Mouse (Mus musculus) subcutaneous adipose tissue, adult 2 months (tissue): ENCODE results near the gene Zbtb12. TPM values are rescaled to one million over a fixed set of nuclear protein-coding genes. Genes with fewer than 3 reads are reported as not detected.

Experiments
- polyA plus RNA-seq: library from polyadenylated mRNA; depleted of rRNA; stranded (reverse); fragments of >200 nt; gene quantifications from 2 replicates; pipeline ENCODE4 v1.2.3, GENCODE M21; 2012; ENCODE audit warnings: low replicate concordance; rRNA removed

The Zbtb12 gene
- polyA plus RNA-seq = 7.5 and 24.8 TPM in 2 replicates

DNA sequence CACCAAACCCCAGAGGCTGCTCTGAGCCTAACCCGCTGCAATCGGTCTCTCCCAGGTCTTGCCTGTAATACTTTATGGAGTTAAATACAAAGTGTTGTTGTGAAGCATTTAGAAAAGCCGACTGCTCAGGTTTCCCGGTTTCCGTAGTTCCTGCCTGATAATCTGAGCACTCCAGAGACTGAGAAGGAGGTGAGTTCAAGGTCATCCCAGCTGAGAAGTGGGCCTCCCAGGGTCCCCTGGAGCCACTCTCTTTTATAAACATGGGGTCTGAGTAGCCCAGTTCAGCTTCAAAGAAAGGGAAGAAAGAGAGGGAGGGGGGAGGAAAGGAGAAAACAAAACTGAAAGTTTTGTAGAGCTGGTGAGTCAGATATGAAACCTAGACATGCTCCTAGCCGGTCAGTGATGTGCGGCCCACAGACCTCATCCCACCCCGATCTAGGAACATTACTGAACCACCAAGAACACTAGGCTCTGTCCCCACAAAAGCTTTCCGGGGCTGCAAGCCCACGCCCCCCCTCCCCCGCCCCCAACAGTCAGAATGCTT, at the start of gene Zbtb12:
TSS of gene Zbtb12 (plus strand) at position 148 of the 544 bp plus-strand sequence.

DNA sequence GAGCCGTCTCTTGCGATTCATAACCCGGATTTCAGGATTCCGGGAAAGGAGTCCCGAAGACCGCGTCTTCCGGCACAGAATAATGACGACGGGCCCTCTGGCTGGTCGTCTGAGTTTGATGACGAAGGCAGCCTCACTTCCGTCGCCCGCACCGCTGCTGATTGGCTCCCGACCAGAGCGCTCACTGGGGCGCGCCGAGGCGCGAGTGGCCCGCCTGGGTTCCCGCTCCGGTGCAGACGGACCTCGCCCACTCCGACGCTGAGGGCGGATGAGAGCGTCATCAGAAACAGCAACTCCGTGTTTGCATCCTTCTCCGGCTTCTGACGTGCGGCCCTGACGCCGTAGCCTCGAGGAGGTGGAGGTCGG, 42.4 kb upstream of the Zbtb12 start, which contains the start of the genes Stk19 and Dxo:
TSS of gene Stk19 (minus strand) at position 90 of the 366 bp plus-strand sequence.
TSS of gene Dxo (plus strand) at position 164 of the 366 bp plus-strand sequence.

GRCm38 (mm10) chr17:34849722-34850516, 29.4 kb upstream of the Zbtb12 start, which contains the start of the genes Skiv2l and Nelfe:
Gene Skiv2l (minus strand): TSS chr17:34850210.
Gene Nelfe (plus strand): TSS chr17:34850391.

DNA sequence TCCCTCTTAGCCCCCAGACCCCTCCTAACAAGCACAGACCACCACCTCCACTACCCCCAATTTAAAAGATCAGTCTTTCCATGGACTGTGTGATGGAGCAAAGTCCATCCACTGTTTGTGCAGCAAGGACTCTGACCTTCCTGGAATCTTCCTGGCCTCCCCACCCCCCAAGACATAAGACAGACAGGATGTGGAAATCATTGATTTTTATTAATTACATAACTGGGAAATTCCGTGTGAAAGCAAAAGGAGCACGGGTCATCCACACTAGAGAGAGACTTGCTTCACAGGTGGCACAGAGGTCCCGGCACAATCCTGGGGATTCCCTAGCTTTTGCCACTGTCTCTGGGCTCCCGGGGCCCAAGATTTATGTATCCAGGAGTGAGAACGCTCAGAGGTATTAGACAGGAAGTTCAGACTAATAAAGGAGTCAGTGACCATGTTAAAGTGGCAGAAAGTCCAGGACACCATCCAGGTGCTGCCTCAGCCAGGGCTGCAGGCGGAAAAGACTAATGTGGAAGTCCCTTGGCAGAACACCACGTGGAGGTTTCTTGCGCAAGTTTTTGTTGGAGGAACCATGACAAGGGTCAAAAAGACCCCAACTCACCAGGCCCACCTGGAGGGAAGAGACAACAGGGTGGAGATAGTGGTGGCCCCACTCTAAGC, 16.7 kb upstream of the Zbtb12 start, which contains the start of gene Cfb:
TSS of gene Cfb (minus strand) at position 103 of the 666 bp plus-strand sequence.

GRCm38 (mm10) chr17:34881683-34882310, 2.5 kb downstream of the Zbtb12 start, which contains the start of gene Gm20547:
Gene Gm20547 (minus strand): TSS chr17:34882042.

DNA sequence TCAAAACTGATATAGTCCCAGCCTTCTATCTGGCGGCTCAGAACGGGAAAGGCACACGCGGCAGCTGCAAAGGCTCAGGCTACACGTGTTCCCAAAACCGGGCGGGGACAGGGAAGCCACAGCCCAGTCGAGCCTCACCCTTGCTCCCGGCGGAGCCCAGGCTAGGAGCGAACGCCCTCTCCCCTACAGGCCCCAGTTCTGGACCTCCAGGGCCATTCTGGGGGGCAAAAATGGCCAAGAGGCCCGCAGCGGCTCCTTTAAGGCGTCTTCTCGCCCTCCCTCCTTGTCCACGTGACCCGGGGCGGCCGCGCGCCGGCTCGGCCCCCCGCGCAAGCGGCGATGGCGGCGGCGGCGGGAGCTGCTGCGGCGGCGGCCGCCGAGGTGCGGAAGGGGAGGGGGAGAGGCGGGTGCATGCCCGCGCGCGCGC, 18.9 kb downstream of the Zbtb12 start, which contains the start of the genes C2 and Ehmt2:
TSS of gene C2 (minus strand) at position 106 of the 427 bp plus-strand sequence.
TSS of gene Ehmt2 (plus strand) at position 310 of the 427 bp plus-strand sequence.

DNA sequence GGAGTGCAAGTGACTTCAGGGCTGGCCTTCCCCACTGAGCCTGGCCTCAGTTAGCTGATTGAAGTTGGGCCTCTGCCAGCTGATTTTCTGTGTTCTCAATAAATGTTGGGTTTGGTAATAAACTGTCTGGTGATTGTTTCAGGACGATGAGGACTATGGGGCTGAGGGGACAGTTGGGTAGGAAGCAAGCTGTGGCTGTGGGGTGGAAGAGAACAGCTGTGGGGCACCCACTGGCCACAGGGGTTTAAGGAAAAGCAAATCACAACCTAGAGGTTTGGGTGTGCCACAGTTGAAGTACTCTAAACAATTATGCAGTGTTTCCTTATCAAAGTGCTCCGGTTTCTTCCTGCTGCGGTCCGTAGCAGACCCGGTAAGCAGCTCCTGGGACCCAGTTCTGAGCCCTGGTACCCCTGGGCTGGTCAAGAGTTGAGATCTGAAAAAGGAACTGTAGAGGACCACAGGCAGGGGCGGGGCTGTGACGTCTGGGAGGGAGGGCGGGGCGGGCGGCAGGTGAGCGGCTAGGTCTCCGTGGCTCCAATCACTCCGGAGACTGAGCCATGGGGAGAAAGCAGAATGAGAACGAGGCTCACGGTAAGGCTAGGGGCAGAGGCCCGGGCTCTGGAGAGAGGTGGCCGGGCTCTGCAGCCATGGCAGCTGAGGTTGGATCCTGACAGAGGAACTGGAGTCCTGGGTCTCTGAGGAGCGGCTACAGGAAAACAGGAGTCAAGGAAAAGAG, 34.8 kb downstream of the Zbtb12 start, which contains the start of gene Slc44a4:
TSS of gene Slc44a4 (plus strand) at position 537 of the 736 bp plus-strand sequence.

DNA sequence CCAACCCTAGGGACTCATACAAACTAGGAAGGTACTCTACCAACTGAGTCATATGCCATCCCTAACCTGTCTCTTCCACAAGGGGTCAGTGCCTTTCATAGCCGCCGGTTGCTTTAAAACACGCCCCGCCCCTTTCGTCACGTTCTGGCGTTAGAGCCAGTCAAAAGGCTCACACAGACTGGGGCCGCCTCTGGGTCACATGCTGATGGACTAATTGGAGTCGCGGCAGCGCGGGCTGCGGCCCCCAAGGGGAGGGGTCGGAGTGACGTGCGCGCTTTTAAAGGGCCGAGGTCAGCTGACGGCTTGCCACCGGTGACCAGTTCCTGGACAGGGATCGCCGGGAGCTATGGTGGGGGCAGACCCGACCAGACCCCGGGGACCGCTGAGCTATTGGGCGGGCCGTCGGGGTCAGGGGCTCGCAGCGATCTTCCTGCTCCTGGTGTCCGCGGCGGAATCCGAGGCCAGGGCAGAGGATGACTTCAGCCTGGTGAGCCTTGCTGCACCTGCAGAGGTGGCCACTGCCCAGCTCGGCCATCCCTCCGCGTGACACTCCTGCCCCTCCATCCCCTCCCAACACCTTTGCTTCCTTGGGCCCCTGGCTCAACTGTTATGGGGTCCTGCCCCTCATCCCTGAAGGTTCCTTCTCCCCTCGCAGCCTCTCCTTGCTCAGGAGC, 51.9 kb downstream of the Zbtb12 start, which contains the start of gene Neu1:
TSS of gene Neu1 (plus strand) at position 193 of the 674 bp plus-strand sequence.

Other genes starting within 250 kb of the Zbtb12 start
- gene Prrt1, start 249.9 kb upstream of the Zbtb12 start, polyA plus RNA-seq = 3.7 and 6.6 TPM in 2 replicates
- gene Fkbpl, start 234.7 kb upstream of the Zbtb12 start, polyA plus RNA-seq = 6.4 and 7.2 TPM in 2 replicates
- 65.5 and 103 TPM in 2 replicates for gene Atf6b, start 232.3 kb upstream of the Zbtb12 start, polyA plus RNA-seq
- 90.8 and 117 TPM in 2 replicates for gene Tnxb, start 208.9 kb upstream of the Zbtb12 start, polyA plus RNA-seq
- gene C4b, start 135.6 kb upstream of the Zbtb12 start, polyA plus RNA-seq = 136 and 385 TPM in 2 replicates
- gene Cyp21a1, start 74.9 kb upstream of the Zbtb12 start, polyA plus RNA-seq = 0.26 and 1.6 TPM in 2 replicates
- 37.5 and 44.6 TPM in 2 replicates for gene Stk19, start 42.5 kb upstream of the Zbtb12 start, polyA plus RNA-seq
- gene Dxo, start 42.5 kb upstream of the Zbtb12 start, polyA plus RNA-seq = 65.8 and 69.5 TPM in 2 replicates
- 92.6 and 103 TPM in 2 replicates for gene Skiv2l, start 29.3 kb upstream of the Zbtb12 start, polyA plus RNA-seq
- 26.6 and 41.9 TPM in 2 replicates for gene Nelfe, start 29.1 kb upstream of the Zbtb12 start, polyA plus RNA-seq
- gene Cfb, start 17.0 kb upstream of the Zbtb12 start, polyA plus RNA-seq = 75.6 and 198 TPM in 2 replicates
- not detected in 2 replicates for gene Gm20547, start 2.6 kb downstream of the Zbtb12 start, polyA plus RNA-seq
- gene C2, start 18.8 kb downstream of the Zbtb12 start, polyA plus RNA-seq = 69.3 and 73.7 TPM in 2 replicates
- gene Ehmt2, start 19.0 kb downstream of the Zbtb12 start, polyA plus RNA-seq = 185 and 311 TPM in 2 replicates
- 0.10 and 12.1 TPM in 2 replicates for gene Slc44a4, start 35.0 kb downstream of the Zbtb12 start, polyA plus RNA-seq
- gene Neu1, start 51.8 kb downstream of the Zbtb12 start, polyA plus RNA-seq = 41.5 and 44.0 TPM in 2 replicates
- gene Hspa1b, start 79.8 kb downstream of the Zbtb12 start, polyA plus RNA-seq = 15.3 and 47.3 TPM in 2 replicates
- gene Gm20481, start 90.4 kb downstream of the Zbtb12 start, polyA plus RNA-seq = not detected in 2 replicates
- 8.7 and 27.0 TPM in 2 replicates for gene Hspa1a, start 92.7 kb downstream of the Zbtb12 start, polyA plus RNA-seq
- gene Hspa1l, start 93.2 kb downstream of the Zbtb12 start, polyA plus RNA-seq = 0.46 and 0.59 TPM in 2 replicates
- 69.2 and 79.0 TPM in 2 replicates for gene Lsm2, start 102.4 kb downstream of the Zbtb12 start, polyA plus RNA-seq
- 61.9 and 207 TPM in 2 replicates for gene Vars, start 121.5 kb downstream of the Zbtb12 start, polyA plus RNA-seq
- gene Vwa7, start 137.1 kb downstream of the Zbtb12 start, polyA plus RNA-seq = 0.39 and 0.62 TPM in 2 replicates
- 0.54 and 1.7 TPM in 2 replicates for gene Sapcd1, start 148.5 kb downstream of the Zbtb12 start, polyA plus RNA-seq
- 1.8 TPM in 2 replicates for gene Msh5, start 167.3 kb downstream of the Zbtb12 start, polyA plus RNA-seq
- 87.4 and 180 TPM in 2 replicates for gene Clic1, start 170.5 kb downstream of the Zbtb12 start, polyA plus RNA-seq
- 59.2 and 121 TPM in 2 replicates for gene Ddah2, start 179.6 kb downstream of the Zbtb12 start, polyA plus RNA-seq
- gene Ly6g6c, start 185.9 kb downstream of the Zbtb12 start, polyA plus RNA-seq = 0.17 TPM in 1 of 2 replicates, not detected in the other
- gene Mpig6b, start 186.7 kb downstream of the Zbtb12 start, polyA plus RNA-seq = 0.09 and 0.21 TPM in 2 replicates
- gene Ly6g6e, start 197.4 kb downstream of the Zbtb12 start, polyA plus RNA-seq = 0.24 and 4.5 TPM in 2 replicates
- 2.3 and 5.4 TPM in 2 replicates for gene Ly6g6d, start 198.6 kb downstream of the Zbtb12 start, polyA plus RNA-seq
- gene Ly6g6f, start 206.1 kb downstream of the Zbtb12 start, polyA plus RNA-seq = not detected in 2 replicates
- 206 and 214 TPM in 2 replicates for gene Abhd16a, start 209.8 kb downstream of the Zbtb12 start, polyA plus RNA-seq
- 3.1 TPM in 1 of 2 replicates, not detected in the other for gene Ly6g5c, start 228.8 kb downstream of the Zbtb12 start, polyA plus RNA-seq
- 1.9 and 3.2 TPM in 2 replicates for gene Ly6g5b, start 235.9 kb downstream of the Zbtb12 start, polyA plus RNA-seq
- gene Gpank1, start 242.0 kb downstream of the Zbtb12 start, polyA plus RNA-seq = 12.3 and 16.6 TPM in 2 replicates
- gene Csnk2b, start 242.6 kb downstream of the Zbtb12 start, polyA plus RNA-seq = 304 and 310 TPM in 2 replicates
- 6.4 and 11.3 TPM in 2 replicates for gene D17H6S53E, start 246.9 kb downstream of the Zbtb12 start, polyA plus RNA-seq